In genomic region chr2:118507126-118507525, GRCm38 (mm10) we compare ENCODE assay signal across 15 mouse cellular contexts. TPM values are rescaled to one million over a fixed set of nuclear protein-coding genes. Genes with fewer than 3 reads are reported as not detected.
DNase-seq lines count a peak whose midpoint lies in the region; ATAC-seq and TF ChIP-seq lines count a peak whose summit lies in the region.
"Had no signal": no experiment of that assay in that cellular context is flagged by ENCODE, and none has a peak within 500 bp of the region (broad histone marks: within the 10 kb centered on the region; RNA-seq: fewer than 3 reads in every experiment).

No protein-coding gene starts in this region.

- no peak overlapping the region for H3K4me3 ChIP-seq in midbrain, embryonic 11.5 days (ENCODE audit: low read depth, low read length)
- H3K4me3 ChIP-seq in midbrain, postnatal 0 days (ENCODE audit: low read depth, low read length): no peak overlapping the region
- H3K4me3 ChIP-seq: embryonic facial prominence, embryonic 12.5 days; forebrain, embryonic 15.5 days; heart, embryonic 13.5 days; hindbrain, embryonic 15.5 days had no signal

- H3K4me1 ChIP-seq in midbrain, embryonic 11.5 days (ENCODE audit: control insufficient read depth, insufficient read depth, low read length): peaks cover 8% of the 10 kb centered on the region
- H3K4me1 ChIP-seq in midbrain, postnatal 0 days (ENCODE audit: insufficient read depth, low read length): no peaks in the 10 kb centered on the region

- ATAC-seq in midbrain, embryonic 11.5 days (ENCODE audit: low FRiP score): no peak
- no peak for ATAC-seq in midbrain, postnatal 0 days (ENCODE audit: low FRiP score)
- 0 out of 2 replicates have a peak, but pooled peaks have one; percentile 42 for ATAC-seq in common myeloid progenitor, adult 5-6 weeks (replicated peaks; ENCODE audit: low read depth, poor library complexity, severe bottlenecking)
- ATAC-seq: forebrain, embryonic 15.5 days had no signal

- 93% methylated on average over 7 of the region's 7 CpGs for WGBS in midbrain, embryonic 11.5 days
- 95% methylated on average over 7 of the region's 7 CpGs for WGBS in midbrain, postnatal 0 days

- DNase-seq in adrenal gland, postnatal 36 days: peak; percentile 25
- DNase-seq in adrenal gland, postnatal 10 days: no peak
- DNase-seq in midbrain, embryonic 11.5 days (ENCODE audit: low spot score, missing footprints): peak; percentile 26
- DNase-seq in midbrain, postnatal 0 days (ENCODE audit: low spot score): no peak
- DNase-seq in kidney, postnatal 4 days: no peak
- DNase-seq in kidney, adult 9 months: no peak
- DNase-seq: adrenal gland, postnatal 14 days; cerebellum, adult 2 months; cerebellum, postnatal 10 days; heart, postnatal 36 days had no signal

- H3K27ac ChIP-seq in midbrain, embryonic 11.5 days (ENCODE audit: low read depth, low read length): no peak overlapping the region
- H3K27ac ChIP-seq in midbrain, postnatal 0 days (ENCODE audit: low read depth, low read length): no peak overlapping the region
- H3K27ac ChIP-seq: embryonic facial prominence, embryonic 12.5 days; forebrain, embryonic 15.5 days; heart, embryonic 13.5 days; hindbrain, embryonic 15.5 days had no signal

- no peaks in the 10 kb centered on the region for H3K36me3 ChIP-seq in midbrain, embryonic 11.5 days (ENCODE audit: control insufficient read depth, insufficient read depth, low read length)
- no peaks in the 10 kb centered on the region for H3K36me3 ChIP-seq in midbrain, postnatal 0 days (ENCODE audit: insufficient read depth, low read length)
- H3K36me3 ChIP-seq: embryonic facial prominence, embryonic 12.5 days; forebrain, embryonic 15.5 days; heart, embryonic 13.5 days; hindbrain, embryonic 15.5 days had no signal

- no peak overlapping the region for H3K4me2 ChIP-seq in midbrain, embryonic 11.5 days
- H3K4me2 ChIP-seq in midbrain, postnatal 0 days (ENCODE audit: low read depth, low read length, poor library complexity, severe bottlenecking): no peak overlapping the region
- H3K4me2 ChIP-seq: embryonic facial prominence, embryonic 12.5 days; forebrain, embryonic 15.5 days; heart, embryonic 13.5 days; hindbrain, embryonic 15.5 days had no signal

- no peak for TF ChIP-seq CTCF in midbrain, postnatal 0 days (IDR thresholded peaks at IDR 0.05)

- no peaks in the 10 kb centered on the region for H3K27me3 ChIP-seq in midbrain, embryonic 11.5 days (ENCODE audit: control insufficient read depth, insufficient read depth, low read length)
- H3K27me3 ChIP-seq in midbrain, postnatal 0 days (ENCODE audit: insufficient read depth, low read length): no peaks in the 10 kb centered on the region
- H3K27me3 ChIP-seq: embryonic facial prominence, embryonic 12.5 days; forebrain, embryonic 15.5 days; heart, embryonic 13.5 days had no signal

- H3K9ac ChIP-seq in midbrain, embryonic 11.5 days (ENCODE audit: low read length): no peak overlapping the region
- H3K9ac ChIP-seq in midbrain, postnatal 0 days (replicated peaks; ENCODE audit: low read length, poor library complexity, severe bottlenecking): no peak overlapping the region
- H3K9ac ChIP-seq: embryonic facial prominence, embryonic 12.5 days; forebrain, embryonic 15.5 days; heart, embryonic 13.5 days; hindbrain, embryonic 15.5 days had no signal

- H3K9me3 ChIP-seq in midbrain, embryonic 11.5 days (ENCODE audit: control insufficient read depth, low read length): no peaks in the 10 kb centered on the region
- no peaks in the 10 kb centered on the region for H3K9me3 ChIP-seq in midbrain, postnatal 0 days (ENCODE audit: low read length)
- H3K9me3 ChIP-seq: embryonic facial prominence, embryonic 12.5 days; forebrain, embryonic 15.5 days; heart, embryonic 13.5 days; hindbrain, embryonic 15.5 days had no signal

RNA-seq across cellular contexts. Expression of gene Srp14, which starts 27.6 kb away (rescaled TPM):
- total RNA-seq in adrenal gland, postnatal 36 days (2021): 100 to 1,000 TPM; 210 to 233 TPM
- 100 to 1,000 TPM; 139 to 146 TPM for total RNA-seq in adrenal gland, postnatal 10 days (2021)
- polyA plus RNA-seq in midbrain, embryonic 11.5 days (2014; fragmentation: Nextera tagmentation; extraction: Ambion mirVana): 281 and 293 TPM in 2 replicates
- total RNA-seq in midbrain, postnatal 0 days (2014; rRNA removed): 161 and 181 TPM in 2 replicates
- polyA plus RNA-seq in midbrain, postnatal 0 days (2015; fragmentation: Nextera tagmentation; extraction: Ambion mirVana): 331 and 352 TPM in 2 replicates
- total RNA-seq in common myeloid progenitor, adult 5-6 weeks (2017): 172 and 192 TPM in 2 replicates

RNA-seq across cellular contexts. Expression of gene Bmf, which starts 42.4 kb away (rescaled TPM):
- 10 to 100 TPM; 10.9 to 14.1 TPM for total RNA-seq in adrenal gland, postnatal 36 days (2021)
- 10 to 100 TPM; 18.6 to 23.1 TPM for total RNA-seq in adrenal gland, postnatal 10 days (2021)
- polyA plus RNA-seq in midbrain, embryonic 11.5 days (2014; fragmentation: Nextera tagmentation; extraction: Ambion mirVana): 1.8 and 2.8 TPM in 2 replicates
- total RNA-seq in midbrain, postnatal 0 days (2014; rRNA removed): 6.8 and 9.8 TPM in 2 replicates
- 0.99 and 1.1 TPM in 2 replicates for polyA plus RNA-seq in midbrain, postnatal 0 days (2015; fragmentation: Nextera tagmentation; extraction: Ambion mirVana)
- 0.37 and 0.44 TPM in 2 replicates for total RNA-seq in common myeloid progenitor, adult 5-6 weeks (2017)

Comparison
In these comparisons a context has a peak if more than half of its experiments do, and no peak if none do; other contexts are left out.
1. DNase-seq: peak in adrenal gland, postnatal 36 days (2 of 2) and midbrain, embryonic 11.5 days (single experiment); none in adrenal gland, postnatal 10 days (single experiment), midbrain, postnatal 0 days (single experiment), kidney, postnatal 4 days (0 of 2) and kidney, adult 9 months (single experiment).